Mouse (Mus musculus) frontal cortex, postnatal 14 days (tissue): ENCODE measurements around the gene Klhl18.
A peak's percentile ranks its signal among the peaks of the same experiment; 100 is the strongest.

Experiments used
- DNase-seq, 2 experiments: peaks; one replicate each; pipeline ENCODE4 v3.0.0; 2022; ENCODE audit warnings: low spot score in 2 of 2

Gene Klhl18

GRCm38 (mm10) chr9:110476124-110477091 is at the start of gene Klhl18, which contains the start of gene Kif9:
Klhl18 (minus strand) TSS chr9:110476694.
Kif9 (plus strand) TSS chr9:110476958.
- DNase-seq = peak; percentile 95 to 98

DNA sequence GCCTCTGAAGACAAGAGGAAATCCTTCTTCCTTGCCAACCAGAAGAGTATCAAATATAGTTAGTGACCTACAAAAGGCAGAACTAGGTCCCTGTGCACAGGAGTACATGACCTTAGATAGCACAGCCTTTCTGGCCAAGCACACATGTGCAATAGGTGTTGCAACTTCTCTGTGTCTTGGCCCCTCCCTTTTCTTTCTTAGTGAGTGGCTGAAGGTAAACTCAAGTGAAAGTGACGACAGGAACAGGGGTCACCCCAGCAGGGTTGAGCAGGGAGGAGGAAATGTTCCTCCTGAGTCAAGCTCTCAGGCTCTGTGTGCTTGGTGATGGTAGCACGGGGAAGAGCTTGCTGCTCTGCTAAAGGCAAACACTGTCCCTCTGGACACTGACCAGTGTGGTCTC is 49.2 kb upstream of the Klhl18 start:
- no peak for DNase-seq

- no peak for DNase-seq
These were observed 14.4 kb upstream of the Klhl18 start for GRCm38 (mm10) chr9:110490913-110491312.

- no peak for DNase-seq
These were observed 12.3 kb upstream of the Klhl18 start for GRCm38 (mm10) chr9:110488841-110489240.

DNA sequence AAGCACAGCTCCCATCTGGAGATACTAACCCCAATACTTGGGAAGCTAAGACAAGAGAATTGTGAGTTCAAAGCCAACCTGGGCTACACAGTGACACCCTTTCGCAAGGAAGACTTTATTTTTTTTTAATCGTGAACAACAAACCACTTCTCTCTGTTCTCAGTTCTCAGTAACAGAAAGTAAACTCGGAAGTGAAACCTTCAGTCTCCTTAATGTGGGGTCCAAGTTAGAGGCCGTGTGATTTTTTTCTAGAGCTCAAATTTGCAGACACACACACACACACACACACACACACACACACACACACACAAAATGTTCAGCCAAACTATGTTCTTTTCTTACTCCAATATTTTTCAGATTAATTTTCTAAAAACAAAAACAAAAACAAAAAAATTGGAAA is 2.1 kb upstream of the Klhl18 start:
- DNase-seq = no peak

GRCm38 (mm10) chr9:110477951-110478350 is 1.5 kb upstream of the Klhl18 start:
- DNase-seq = no peak

DNA sequence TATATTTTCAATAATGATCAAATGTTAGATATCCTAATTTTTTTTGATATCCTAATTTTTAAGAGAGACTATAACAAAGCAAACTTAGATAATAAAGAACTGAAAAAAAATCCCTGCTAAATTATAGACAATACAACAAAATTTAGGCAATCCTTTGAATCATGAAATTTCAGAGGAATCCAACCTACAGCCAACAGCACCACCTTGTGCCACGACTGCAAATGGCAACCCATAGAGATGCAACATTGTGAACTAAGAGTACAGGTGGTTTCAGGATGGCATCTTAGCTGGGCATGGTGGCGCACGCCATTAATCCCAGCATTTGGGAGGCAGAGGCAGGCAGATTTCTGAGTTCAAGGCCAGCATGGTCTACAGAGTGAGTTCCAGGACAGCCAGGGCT is 10.3 kb downstream of the Klhl18 start:
- DNase-seq = no peak

- DNase-seq = no peak
These were observed 11.2 kb downstream of the Klhl18 start for GRCm38 (mm10) chr9:110465336-110465735.

DNA sequence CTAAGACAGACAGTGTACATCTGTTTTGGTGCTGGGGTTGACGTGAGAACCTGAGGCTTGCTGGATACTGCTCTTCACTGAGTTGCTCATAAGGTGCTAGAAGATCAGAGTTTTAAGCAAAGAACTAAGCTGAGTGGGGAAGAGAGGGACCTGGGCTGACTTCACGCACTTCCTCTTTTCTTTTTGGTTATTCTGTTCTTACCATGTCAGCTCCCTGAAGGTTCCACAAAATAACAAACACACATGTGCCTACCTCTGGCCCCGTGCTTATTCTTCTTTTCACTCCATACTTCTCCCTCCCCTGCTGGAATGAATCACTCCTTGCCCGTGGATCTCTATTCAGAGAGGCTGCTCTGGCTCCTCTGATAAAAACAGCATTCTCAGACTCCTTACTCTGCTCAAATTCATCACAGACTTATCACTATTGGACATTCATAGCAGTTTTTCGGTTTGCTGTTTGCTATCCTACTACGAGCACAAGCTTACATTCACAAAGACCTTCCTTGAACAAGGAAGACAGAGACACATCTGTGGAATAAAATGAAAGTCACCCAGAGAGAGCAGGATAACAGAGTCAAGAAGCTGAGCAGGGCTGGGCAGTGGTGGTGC is 12.4 kb downstream of the Klhl18 start:
- DNase-seq = no peak

GRCm38 (mm10) chr9:110462321-110462720 is 14.2 kb downstream of the Klhl18 start:
- DNase-seq = no peak

DNA sequence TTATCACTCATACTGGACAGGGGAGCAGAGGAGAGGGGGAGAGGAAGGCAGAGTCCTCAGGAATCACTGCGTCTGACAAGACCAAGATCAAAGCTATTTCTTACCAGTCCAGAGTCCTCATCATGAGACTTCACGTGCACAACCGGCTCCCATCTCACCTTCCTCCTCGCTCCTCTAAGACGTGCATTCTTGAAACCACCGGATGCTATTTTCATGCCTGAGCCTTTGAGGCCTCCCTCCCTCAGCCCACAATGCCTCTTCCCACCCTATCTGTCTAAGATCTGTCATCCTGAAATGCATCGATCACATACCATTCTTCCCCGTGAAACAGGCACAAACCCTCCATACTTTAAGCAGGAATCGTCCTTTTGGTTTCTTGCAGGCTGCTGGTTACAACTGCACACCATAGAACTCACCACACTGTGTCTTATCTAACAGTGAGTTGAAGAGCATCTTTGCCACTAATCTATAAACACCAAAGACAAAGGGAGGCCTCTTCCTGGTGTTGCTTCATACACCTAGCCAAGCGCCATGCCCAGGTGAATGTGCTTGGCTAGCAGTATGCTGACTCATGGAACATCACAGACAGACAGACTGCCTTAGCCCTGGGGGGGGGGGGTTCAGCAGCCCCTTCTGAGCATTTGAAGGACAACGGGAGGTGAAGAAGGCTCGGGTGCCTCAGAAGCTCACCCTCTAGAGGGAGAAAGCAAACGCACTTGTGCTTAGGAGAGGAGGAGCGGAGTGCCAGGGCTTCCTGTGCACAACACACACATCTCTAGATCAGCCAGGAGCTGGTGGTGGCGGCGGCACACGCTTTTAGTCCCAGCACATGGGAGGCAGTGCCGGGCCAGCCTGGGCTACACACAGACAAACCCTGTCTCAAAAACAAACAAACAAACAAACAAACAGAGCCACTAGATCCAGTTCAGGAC is 15.3 kb downstream of the Klhl18 start:
- DNase-seq = no peak

DNA sequence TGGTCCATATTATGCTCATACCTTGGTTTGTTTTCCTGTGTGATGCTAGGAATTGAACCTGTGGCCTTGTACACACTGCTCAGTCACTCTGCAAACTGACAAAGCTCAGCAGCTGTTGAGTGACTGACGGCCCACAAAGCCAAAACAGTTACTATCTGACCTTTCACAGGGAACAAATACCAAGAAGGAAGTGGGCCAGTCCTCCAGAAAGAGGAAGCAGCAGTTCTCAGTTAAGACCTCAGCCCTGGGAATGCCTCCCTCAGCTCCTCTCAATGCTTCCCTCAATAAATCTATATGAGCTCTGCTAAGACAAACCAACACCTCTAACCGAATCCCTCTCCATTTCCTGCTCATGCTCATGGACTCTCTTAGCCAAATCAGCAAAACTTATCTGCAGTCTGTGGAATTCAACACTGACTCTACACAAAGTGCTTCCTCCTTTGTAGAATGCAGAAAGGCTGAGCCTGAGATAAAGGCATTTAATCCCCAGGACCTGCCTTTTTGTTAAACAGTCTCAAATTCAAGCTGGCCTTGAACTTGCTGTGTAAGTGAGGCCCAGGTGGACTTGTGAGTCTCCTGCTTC is 17.3 kb downstream of the Klhl18 start:
- no peak for DNase-seq

DNA sequence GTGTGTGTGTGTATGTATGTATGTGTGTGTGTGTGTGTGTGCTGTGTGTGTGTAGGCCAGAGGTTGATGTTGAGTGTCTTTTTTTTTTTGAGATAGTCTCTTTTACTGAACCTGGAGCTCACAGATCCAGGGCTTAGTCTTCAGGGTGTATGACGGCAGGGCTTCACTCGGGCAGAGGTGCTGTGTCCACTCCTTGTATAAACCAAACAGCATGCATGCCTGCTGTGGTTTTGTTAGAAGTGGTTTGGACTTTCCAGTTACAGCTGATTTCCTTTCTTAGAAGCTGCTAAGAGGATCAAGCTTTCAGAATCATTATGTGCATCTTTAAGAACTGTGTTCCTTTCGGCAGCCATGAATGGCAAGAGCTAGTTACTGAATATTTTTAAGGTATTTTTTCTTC is 18.6 kb downstream of the Klhl18 start:
- DNase-seq = no peak

DNA sequence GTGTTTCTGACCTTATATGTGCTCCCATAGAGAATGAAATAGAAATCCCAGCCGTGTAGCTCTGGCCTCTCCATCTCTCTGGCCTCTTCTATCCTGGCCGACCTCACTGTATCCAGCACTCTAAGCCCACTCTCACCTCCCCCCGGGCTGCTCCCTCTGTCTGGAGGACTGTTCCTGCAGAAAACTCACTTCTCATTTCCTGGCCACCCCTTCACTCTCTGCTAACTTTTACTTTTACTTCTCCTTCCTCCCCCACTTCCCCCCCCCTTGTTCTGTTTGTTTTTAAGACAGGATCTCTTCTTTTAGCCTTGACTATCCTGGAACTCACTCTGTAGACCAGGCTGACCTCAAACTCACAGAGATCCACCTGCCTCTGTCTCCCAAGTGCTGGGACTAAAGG is 24.0 kb downstream of the Klhl18 start:
- DNase-seq = no peak

DNA sequence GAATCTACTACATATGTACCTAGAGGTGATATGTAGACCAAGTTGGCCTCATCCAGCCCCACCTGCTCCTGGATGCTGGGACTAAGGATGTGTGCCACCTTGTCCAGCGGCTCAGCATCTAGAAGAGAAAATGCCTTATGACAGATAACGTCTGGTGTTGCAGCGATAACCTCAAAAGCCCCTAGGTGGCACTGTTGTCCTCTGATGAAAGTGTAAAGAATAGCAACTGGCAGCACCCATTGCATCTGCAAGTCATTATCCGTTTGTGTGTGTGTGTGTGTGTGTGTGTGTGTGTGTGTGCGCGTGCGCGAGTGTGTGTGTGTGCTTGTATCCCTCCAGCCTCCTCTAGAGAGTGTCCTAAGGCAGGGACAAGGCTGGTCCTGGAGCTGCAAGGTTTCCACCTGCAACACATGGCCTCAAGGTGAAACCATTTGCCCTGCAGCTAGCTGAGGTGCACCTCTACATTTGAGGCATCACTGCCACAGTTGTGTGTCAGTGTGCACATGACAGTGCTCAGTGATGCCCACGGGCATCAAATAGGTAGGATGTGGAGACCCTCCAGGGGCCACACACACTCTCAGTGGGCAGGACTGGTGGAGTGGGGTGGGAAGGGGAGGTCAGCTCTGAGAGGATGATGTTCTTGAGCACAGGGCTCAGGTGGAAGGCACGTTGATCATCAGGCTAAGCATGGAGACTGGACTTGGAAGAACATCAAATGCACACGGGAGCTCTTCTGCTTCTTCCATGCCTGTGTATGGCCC is 27.5 kb downstream of the Klhl18 start:
- DNase-seq = peak; percentile 73 to 77

GRCm38 (mm10) chr9:110448356-110448755 is 28.1 kb downstream of the Klhl18 start:
- DNase-seq = no peak

- no peak for DNase-seq
These were observed 35.9 kb downstream of the Klhl18 start for GRCm38 (mm10) chr9:110440559-110440958.

- no peak for DNase-seq
These were observed 36.4 kb downstream of the Klhl18 start for GRCm38 (mm10) chr9:110440049-110440448.

GRCm38 (mm10) chr9:110436041-110436440 is 40.5 kb downstream of the Klhl18 start:
- DNase-seq = no peak

DNA sequence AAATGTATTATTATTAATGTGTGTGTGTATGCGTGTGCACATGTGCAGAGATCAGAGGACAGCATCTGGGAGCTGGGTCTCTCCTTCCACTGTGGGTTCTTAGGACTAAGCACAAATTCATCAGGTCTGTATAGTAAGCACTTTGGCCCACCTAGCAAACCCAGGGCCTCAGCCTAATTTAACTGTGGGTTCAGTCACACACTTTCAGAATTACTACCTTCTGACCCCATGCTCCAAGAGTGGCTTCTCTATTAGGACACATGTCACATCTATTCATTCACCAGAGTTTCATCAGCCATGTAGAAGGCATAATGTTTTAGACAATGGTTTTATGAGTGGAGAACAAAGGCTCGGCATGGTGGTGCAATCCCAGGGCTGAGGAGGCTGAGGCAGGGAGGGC is 43.4 kb downstream of the Klhl18 start:
- no peak for DNase-seq

- DNase-seq = no peak
These were observed 45.3 kb downstream of the Klhl18 start for GRCm38 (mm10) chr9:110431241-110431640.
